Mouse (Mus musculus): ENCODE data around the gene Mast2. TPM values are rescaled to one million over a fixed set of nuclear protein-coding genes. Genes with fewer than 3 reads are reported as not detected.
A peak's percentile ranks its signal among the peaks of the same experiment; 100 is the strongest.

Gene Mast2
- total and polyA plus RNA-seq, 3 experiments, result 13.3 to 126 (median 46.4) TPM

DNA sequence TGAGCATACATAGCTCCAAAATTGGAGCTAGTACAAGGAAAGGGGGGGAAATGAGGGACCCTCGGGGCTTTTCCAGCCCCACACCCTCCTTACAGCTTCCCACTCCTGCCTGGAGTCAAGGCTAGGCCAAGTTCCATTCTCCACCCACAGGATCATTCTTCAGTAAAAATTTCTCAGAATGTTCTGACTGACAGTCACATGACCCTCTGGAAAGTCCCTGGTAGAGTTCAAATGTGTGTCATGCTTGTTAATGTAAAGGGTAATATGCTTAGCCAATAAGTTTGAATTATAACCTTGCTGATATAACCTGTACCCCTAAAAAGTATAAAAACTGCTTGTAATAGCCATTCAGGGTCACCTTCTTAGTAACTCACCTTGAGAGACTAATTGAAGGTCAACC lies 41.8 kb downstream of the Mast2 start:
- peaks cover 0 to 12% of the 10 kb centered on the region in 2 experiments; a peak in 2 of 4 replicates for H3K36me3 ChIP-seq (ENCODE audit: control insufficient read depth in 1 of 2, insufficient read depth in 2 of 2, low read length in 2 of 2)
- H3K79me2 ChIP-seq (ENCODE audit: control insufficient read depth, insufficient read depth, low read length, poor library complexity), result no peaks in the 10 kb centered on the region
- H3K4me3 ChIP-seq (ENCODE audit: control insufficient read depth in 1 of 2, insufficient read depth in 1 of 2, low read depth in 2 of 2, low read length in 2 of 2), result no peak overlapping the region
- DNase-seq (ENCODE audit: low read depth, low spot score), result no peak
- no peaks in the 10 kb centered on the region for H3K4me1 ChIP-seq (ENCODE audit: control insufficient read depth in 1 of 2, insufficient read depth in 2 of 2, low read length in 2 of 2)
- H3K9ac ChIP-seq (ENCODE audit: control insufficient read depth, low read depth, low read length, poor library complexity, severe bottlenecking), result no peak overlapping the region
- H3K27ac ChIP-seq (ENCODE audit: control insufficient read depth, low read depth, low read length), result no peak overlapping the region
- H3K27me3 ChIP-seq (ENCODE audit: control insufficient read depth in 1 of 2, insufficient read depth in 2 of 2, low read length in 2 of 2), result no peaks in the 10 kb centered on the region
- H3K9me3 ChIP-seq (replicated peaks; ENCODE audit: insufficient read depth, low read length), result no peaks in the 10 kb centered on the region
- TF ChIP-seq KAT2A (conservative IDR thresholded peaks at IDR 0.05; ENCODE audit: low read depth, low read length) (no peak), POLR2A (IDR thresholded peaks at IDR 0.05; ENCODE audit: control insufficient read depth in 1 of 2, insufficient read depth in 1 of 2, low read depth in 1 of 2, low read length in 2 of 2, poor library complexity in 1 of 2) (no peak), ZMIZ1 (IDR thresholded peaks at IDR 0.05; ENCODE audit: low read depth, low read length) (no peak)

DNA sequence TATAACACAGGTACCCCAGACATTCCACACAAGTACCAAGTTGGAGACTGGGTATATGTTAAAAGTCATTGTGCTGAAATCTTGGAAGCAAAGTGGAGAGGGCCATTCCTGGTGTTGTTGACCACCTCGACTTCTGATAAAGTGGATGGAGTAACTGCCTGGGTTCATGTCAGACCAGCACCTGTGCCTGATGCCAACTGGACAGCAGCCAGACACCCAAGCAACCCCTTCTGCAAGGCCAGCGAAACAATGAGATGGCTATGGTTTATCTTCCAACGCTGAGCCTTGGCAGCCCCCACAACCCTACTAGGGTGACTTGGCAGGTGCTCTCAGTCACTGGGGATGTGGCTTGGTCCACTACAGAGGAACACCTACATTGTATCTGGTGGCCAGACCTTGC lies 42.8 kb downstream of the Mast2 start:
- H3K9ac ChIP-seq (ENCODE audit: control insufficient read depth, low read depth, low read length, poor library complexity, severe bottlenecking), result no peak overlapping the region
- H3K79me2 ChIP-seq (ENCODE audit: control insufficient read depth, insufficient read depth, low read length, poor library complexity), result no peaks in the 10 kb centered on the region
- TF ChIP-seq EP300 (IDR thresholded peaks at IDR 0.05; ENCODE audit: low read depth in 1 of 2, low read length in 2 of 2), result no peak
- TF ChIP-seq HCFC1 (IDR thresholded peaks at IDR 0.05; ENCODE audit: low read depth, low read length), result no peak
- no peak for TF ChIP-seq TBP (IDR thresholded peaks at IDR 0.05; ENCODE audit: low read depth, low read length)
- TF ChIP-seq MEF2A (IDR thresholded peaks at IDR 0.05; ENCODE audit: extremely low read depth, insufficient replicate concordance, low read depth, low read length, poor library complexity, severe bottlenecking), result no peak
- no peak for TF ChIP-seq NELFE (IDR thresholded peaks at IDR 0.05; ENCODE audit: low read depth, low read length)
- TF ChIP-seq USF2 (IDR thresholded peaks at IDR 0.05; ENCODE audit: borderline replicate concordance in 1 of 2, insufficient read depth in 1 of 2, low read depth in 1 of 2, low read length in 2 of 2), result no peak
- no peak for TF ChIP-seq POLR2A (IDR thresholded peaks at IDR 0.05; ENCODE audit: control insufficient read depth in 1 of 2, insufficient read depth in 1 of 2, low read depth in 1 of 2, low read length in 2 of 2, poor library complexity in 1 of 2)
- TF ChIP-seq SIN3A (IDR thresholded peaks at IDR 0.05; ENCODE audit: low read length), result no peak
- no peak for TF ChIP-seq GABPA (IDR thresholded peaks at IDR 0.05; ENCODE audit: low read depth, low read length)
- TF ChIP-seq MYB (IDR thresholded peaks at IDR 0.05; ENCODE audit: low read depth, low read length), result no peak
- TF ChIP-seq UBTF (IDR thresholded peaks at IDR 0.05; ENCODE audit: borderline replicate concordance, insufficient read depth, low read depth, low read length), result no peak
- no peaks in the 10 kb centered on the region for H3K9me3 ChIP-seq (replicated peaks; ENCODE audit: insufficient read depth, low read length)
- DNase-seq (ENCODE audit: low read depth, low spot score), result no peak
- peaks cover 0 to 7% of the 10 kb centered on the region in 2 experiments; a peak in 2 of 4 replicates for H3K36me3 ChIP-seq (ENCODE audit: control insufficient read depth in 1 of 2, insufficient read depth in 2 of 2, low read length in 2 of 2)
- no peaks in the 10 kb centered on the region for H3K27me3 ChIP-seq (ENCODE audit: control insufficient read depth in 1 of 2, insufficient read depth in 2 of 2, low read length in 2 of 2)
- H3K27ac ChIP-seq (ENCODE audit: control insufficient read depth, low read depth, low read length), result no peak overlapping the region
- no peak overlapping the region for H3K4me3 ChIP-seq (ENCODE audit: control insufficient read depth in 1 of 2, insufficient read depth in 1 of 2, low read depth in 2 of 2, low read length in 2 of 2)
- H3K4me1 ChIP-seq (ENCODE audit: control insufficient read depth in 1 of 2, insufficient read depth in 2 of 2, low read length in 2 of 2), result no peaks in the 10 kb centered on the region

DNA sequence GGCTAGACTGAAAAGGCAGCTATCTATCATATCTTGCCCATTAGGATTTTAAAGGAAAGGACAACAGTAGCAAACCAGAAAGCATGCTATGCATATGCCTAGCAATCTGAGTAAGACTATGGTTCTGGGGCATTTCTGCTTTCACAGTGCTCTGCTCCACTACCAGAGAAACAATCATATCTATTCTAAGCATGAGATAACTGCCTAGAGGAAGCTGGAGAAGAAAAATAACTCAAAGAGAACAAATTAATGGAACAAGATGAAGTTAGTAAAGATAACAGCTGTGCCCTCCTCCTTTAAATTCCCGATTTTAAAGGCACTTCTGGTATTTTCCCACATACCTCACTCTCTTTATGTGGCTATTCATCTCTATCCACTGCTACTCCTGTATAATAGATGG lies 51.0 kb downstream of the Mast2 start:
- TF ChIP-seq EP300 (IDR thresholded peaks at IDR 0.05; ENCODE audit: low read depth in 1 of 2, low read length in 2 of 2) (peak; percentile 51 to 78; a peak in 3 of 4 replicates), RCOR1 (IDR thresholded peaks at IDR 0.05; ENCODE audit: low read depth, low read length) (peak; percentile 74), UBTF (IDR thresholded peaks at IDR 0.05; ENCODE audit: borderline replicate concordance, insufficient read depth, low read depth, low read length) (no peak), BHLHE40 (IDR thresholded peaks at IDR 0.05; ENCODE audit: borderline replicate concordance, low read depth, low read length) (0 out of 2 replicates have a peak, but pooled peaks have one; percentile 30), GATA1 (IDR thresholded peaks at IDR 0.05; ENCODE audit: low read depth, low read length) (peak; percentile 87), MYC (IDR thresholded peaks at IDR 0.05; ENCODE audit: low read depth, low read length) (no peak), ZKSCAN1 (IDR thresholded peaks at IDR 0.05; ENCODE audit: low read depth, low read length) (no peak), POLR2AphosphoS2 (IDR thresholded peaks at IDR 0.05; ENCODE audit: low read length) (no peak), SMC3 (IDR thresholded peaks at IDR 0.05; ENCODE audit: low read depth, low read length) (no peak)
- peak; percentile 59 for DNase-seq (ENCODE audit: low read depth, low spot score)
- Histone ChIP-seq H3K4me1 (ENCODE audit: control insufficient read depth in 1 of 2, insufficient read depth in 2 of 2, low read length in 2 of 2) (peaks cover 7 to 17% of the 10 kb centered on the region in 2 experiments), H3K27ac (ENCODE audit: control insufficient read depth, low read depth, low read length) (peak overlapping the region; percentile 16), H3K9me3 (replicated peaks; ENCODE audit: insufficient read depth, low read length) (no peaks in the 10 kb centered on the region), H3K4me3 (ENCODE audit: control insufficient read depth in 1 of 2, insufficient read depth in 1 of 2, low read depth in 2 of 2, low read length in 2 of 2) (no peak overlapping the region), H3K36me3 (ENCODE audit: control insufficient read depth in 1 of 2, insufficient read depth in 2 of 2, low read length in 2 of 2) (peaks cover 0 to 30% of the 10 kb centered on the region in 2 experiments; a peak in 2 of 4 replicates), H3K79me2 (ENCODE audit: control insufficient read depth, insufficient read depth, low read length, poor library complexity) (no peaks in the 10 kb centered on the region; the same call in 1 of the 2 replicates), H3K9ac (ENCODE audit: control insufficient read depth, low read depth, low read length, poor library complexity, severe bottlenecking) (peak overlapping the region; percentile 39), H3K27me3 (ENCODE audit: control insufficient read depth in 1 of 2, insufficient read depth in 2 of 2, low read length in 2 of 2) (no peaks in the 10 kb centered on the region)

Measured in MEL (cell line).